Mouse (Mus musculus) left cerebral cortex, adult 6 months (tissue): ENCODE measurements around the gene Olfr576. TPM values are rescaled to one million over a fixed set of nuclear protein-coding genes. Genes with fewer than 3 reads are reported as not detected.

ENCODE experiments used
- long read RNA-seq, 2 experiments: library from polyadenylated mRNA; unstranded; transcript quantifications; one replicate each; pipeline ENCODE4 v2.0.0; 2019 to 2020
- polyA plus RNA-seq: library from polyadenylated mRNA; unstranded; fragments of <200 nt; fragmentation: Nextera tagmentation; gene quantifications from 2 replicates; pipeline ENCODE4 v1.2.3, GENCODE M21; 2021

Olfr576 gene
- not detected in 2 replicates for polyA plus RNA-seq
- long read RNA-seq, experiment 1 = 0 reads
- long read RNA-seq, experiment 2 = 0 reads

GRCm38 (mm10) chr7:102962360-102962759 is at the start of gene Olfr576:
TSS of gene Olfr576 (plus strand) at chr7:102962660.

GRCm38 (mm10) chr7:102917032-102917875 is 45.2 kb upstream of the Olfr576 start, which contains the start of gene Olfr571:
TSS of gene Olfr571 (minus strand) at chr7:102917536.

GRCm38 (mm10) chr7:102924109-102924508 is 38.4 kb upstream of the Olfr576 start, which contains the start of gene Olfr572:
TSS of gene Olfr572 (plus strand) at chr7:102924409.

GRCm38 (mm10) chr7:102942475-102942874 is 20.0 kb upstream of the Olfr576 start, which contains the start of gene Olfr573-ps1:
TSS of gene Olfr573-ps1 (minus strand) at chr7:102942575.

GRCm38 (mm10) chr7:102948167-102948566 is 14.3 kb upstream of the Olfr576 start, which contains the start of gene Olfr574:
TSS of gene Olfr574 (plus strand) at chr7:102948467.

GRCm38 (mm10) chr7:102958593-102958992 is 3.9 kb upstream of the Olfr576 start, which contains the start of gene Olfr575:
TSS of gene Olfr575 (minus strand) at chr7:102958775.

GRCm38 (mm10) chr7:102975843-102976242 is 13.4 kb downstream of the Olfr576 start, which contains the start of gene Olfr577:
TSS of gene Olfr577 (minus strand) at chr7:102975943.

GRCm38 (mm10) chr7:102989224-102989623 is 26.8 kb downstream of the Olfr576 start, which contains the start of gene Olfr578:
TSS of gene Olfr578 (minus strand) at chr7:102989324.

Other genes starting within 250 kb of the Olfr576 start
- not detected in 2 replicates for gene Olfr33, start 243.6 kb upstream of the Olfr576 start, polyA plus RNA-seq
- gene Olfr559, start 235.2 kb upstream of the Olfr576 start, polyA plus RNA-seq = not detected in 2 replicates
- gene Olfr560, start 203.3 kb upstream of the Olfr576 start, polyA plus RNA-seq = not detected in 2 replicates
- 0.33 and 0.41 TPM in 2 replicates for gene Olfr78, start 203.2 kb upstream of the Olfr576 start, polyA plus RNA-seq
- gene Olfr561, start 191.4 kb upstream of the Olfr576 start, polyA plus RNA-seq = not detected in 2 replicates
- not detected in 2 replicates for gene Olfr564, start 159.2 kb upstream of the Olfr576 start, polyA plus RNA-seq
- gene Olfr566, start 103.9 kb upstream of the Olfr576 start, polyA plus RNA-seq = not detected in 2 replicates
- not detected in 2 replicates for gene Olfr568, start 85.5 kb upstream of the Olfr576 start, polyA plus RNA-seq
- gene Olfr569, start 71.8 kb upstream of the Olfr576 start, polyA plus RNA-seq = not detected in 2 replicates
- not detected in 2 replicates for gene Olfr570, start 68.1 kb upstream of the Olfr576 start, polyA plus RNA-seq
- not detected in 2 replicates for gene Olfr571, start 45.1 kb upstream of the Olfr576 start, polyA plus RNA-seq
- not detected in 2 replicates for gene Olfr572, start 38.3 kb upstream of the Olfr576 start, polyA plus RNA-seq
- gene Olfr573-ps1, start 20.1 kb upstream of the Olfr576 start, polyA plus RNA-seq = not detected in 2 replicates
- gene Olfr574, start 14.2 kb upstream of the Olfr576 start, polyA plus RNA-seq = not detected in 2 replicates
- gene Olfr575, start 3.9 kb upstream of the Olfr576 start, polyA plus RNA-seq = 0.11 TPM in 1 of 2 replicates, not detected in the other
- gene Olfr577, start 13.3 kb downstream of the Olfr576 start, polyA plus RNA-seq = not detected in 2 replicates
- gene Olfr578, start 26.7 kb downstream of the Olfr576 start, polyA plus RNA-seq = not detected in 2 replicates
- not detected in 2 replicates for gene Olfr582, start 75.4 kb downstream of the Olfr576 start, polyA plus RNA-seq
- gene Olfr583, start 88.6 kb downstream of the Olfr576 start, polyA plus RNA-seq = not detected in 2 replicates
- not detected in 2 replicates for gene Olfr584, start 119.2 kb downstream of the Olfr576 start, polyA plus RNA-seq
- gene Olfr585, start 135.1 kb downstream of the Olfr576 start, polyA plus RNA-seq = not detected in 2 replicates
- not detected in 2 replicates for gene Olfr586, start 163.0 kb downstream of the Olfr576 start, polyA plus RNA-seq
- gene Olfr588-ps1, start 178.2 kb downstream of the Olfr576 start, polyA plus RNA-seq = not detected in 2 replicates
- not detected in 2 replicates for gene Olfr589, start 193.7 kb downstream of the Olfr576 start, polyA plus RNA-seq
- not detected in 2 replicates for gene Olfr591, start 215.7 kb downstream of the Olfr576 start, polyA plus RNA-seq
- gene Olfr592, start 222.1 kb downstream of the Olfr576 start, polyA plus RNA-seq = not detected in 2 replicates
- not detected in 2 replicates for gene Olfr593, start 249.2 kb downstream of the Olfr576 start, polyA plus RNA-seq